Comparison of ENCODE assay signal across 20 mouse cellular contexts in genomic region chr8:47760685-47761084, GRCm38 (mm10). TPM values are rescaled to one million over a fixed set of nuclear protein-coding genes. Genes with fewer than 3 reads are reported as not detected.
A peak's percentile ranks its signal among the peaks of the same experiment; 100 is the strongest.
DNase-seq lines count a peak whose midpoint lies in the region; ATAC-seq and TF ChIP-seq lines count a peak whose summit lies in the region.
"Had no signal": no experiment of that assay in that cellular context is flagged by ENCODE, and none has a peak within 500 bp of the region (broad histone marks: within the 10 kb centered on the region; RNA-seq: fewer than 3 reads in every experiment).

No protein-coding gene starts in this region.

- no peaks in the 10 kb centered on the region for H3K36me3 ChIP-seq in limb, embryonic 12.5 days
- no peaks in the 10 kb centered on the region for H3K36me3 ChIP-seq in limb, embryonic 10.5 days
- H3K36me3 ChIP-seq: embryonic facial prominence, embryonic 15.5 days; forebrain, embryonic 12.5 days; liver, embryonic 13.5 days had no signal

- no peak for TF ChIP-seq CTCF in brain, embryonic 14.5 days (IDR thresholded peaks at IDR 0.05; ENCODE audit: borderline replicate concordance, extremely low read depth, insufficient read depth, insufficient read length)

- WGBS in limb, embryonic 12.5 days: 38% methylated on average over 11 of the region's 11 CpGs
- 83% methylated on average over 11 of the region's 11 CpGs for WGBS in limb, embryonic 10.5 days

- H3K9ac ChIP-seq in limb, embryonic 12.5 days (replicated peaks): no peak overlapping the region
- H3K9ac ChIP-seq: embryonic facial prominence, embryonic 15.5 days; forebrain, embryonic 12.5 days; hindbrain, embryonic 14.5 days; liver, embryonic 13.5 days had no signal

- ATAC-seq in limb, embryonic 12.5 days (ENCODE audit: insufficient number of reproducible peaks, insufficient read depth, low FRiP score, low TSS enrichment, low read depth): peak; percentile 63; the same call in 1 of the 2 replicates
- ATAC-seq in erythroblast, adult 5-6 weeks (replicated peaks; ENCODE audit: low FRiP score, poor library complexity, severe bottlenecking): no peak

- H3K27ac ChIP-seq in limb, embryonic 12.5 days: no peak overlapping the region
- no peak overlapping the region for H3K27ac ChIP-seq in limb, embryonic 10.5 days
- H3K27ac ChIP-seq: embryonic facial prominence, embryonic 15.5 days; forebrain, embryonic 12.5 days; hindbrain, embryonic 14.5 days; liver, embryonic 13.5 days had no signal

- no peak overlapping the region for H3K4me2 ChIP-seq in limb, embryonic 12.5 days
- H3K4me2 ChIP-seq: embryonic facial prominence, embryonic 15.5 days; forebrain, embryonic 12.5 days; hindbrain, embryonic 14.5 days; liver, embryonic 13.5 days had no signal

- TF ChIP-seq POLR2A in brain, embryonic 14.5 days (IDR thresholded peaks at IDR 0.05; ENCODE audit: borderline replicate concordance, extremely low read depth, insufficient read depth, insufficient read length, poor library complexity, severe bottlenecking): no peak

- peaks cover 33% of the 10 kb centered on the region for H3K4me1 ChIP-seq in limb, embryonic 12.5 days (replicated peaks)
- H3K4me1 ChIP-seq in limb, embryonic 10.5 days: peaks cover 20% of the 10 kb centered on the region
- H3K4me1 ChIP-seq: liver, embryonic 13.5 days had no signal

- H3K27me3 ChIP-seq in limb, embryonic 12.5 days: no peaks in the 10 kb centered on the region
- no peaks in the 10 kb centered on the region for H3K27me3 ChIP-seq in limb, embryonic 10.5 days (ENCODE audit: low read depth, poor library complexity, severe bottlenecking)
- H3K27me3 ChIP-seq: embryonic facial prominence, embryonic 15.5 days; forebrain, embryonic 12.5 days; liver, embryonic 13.5 days had no signal

- DNase-seq in limb, embryonic 10.5 days (ENCODE audit: low spot score): no peak
- peak; percentile 23 for DNase-seq in brain, embryonic 14.5 days (ENCODE audit: low read depth)
- DNase-seq in kidney, adult 9 months: peak; percentile 41
- DNase-seq in kidney, postnatal 36 days: peak; percentile 40 to 48
- DNase-seq in left cerebral cortex, postnatal 10 days (ENCODE audit: extremely low spot score in 1 of 2, low spot score in 2 of 2): no peak
- DNase-seq in embryo, embryonic 10 days (ENCODE audit: low spot score): no peak
- DNase-seq: adrenal gland, postnatal 10 days; cerebellum, adult 11-12 months; cerebellum, postnatal 36 days; gastrocnemius, postnatal 36 days; heart, postnatal 10 days; liver, embryonic 13.5 days; lung, postnatal 14 days; right cerebral cortex, postnatal 14 days; thymus, adult 2 months had no signal

- intact Hi-C loops in left cerebral cortex, postnatal 10 days (cut with DNase I): no loop called here

- H3K9me3 ChIP-seq in limb, embryonic 12.5 days: no peaks in the 10 kb centered on the region
- H3K9me3 ChIP-seq in limb, embryonic 10.5 days (replicated peaks): no peaks in the 10 kb centered on the region
- H3K9me3 ChIP-seq: embryonic facial prominence, embryonic 15.5 days; forebrain, embryonic 12.5 days; liver, embryonic 13.5 days had no signal

- H3K4me3 ChIP-seq in limb, embryonic 12.5 days (replicated peaks): no peak overlapping the region
- H3K4me3 ChIP-seq in limb, embryonic 10.5 days: no peak overlapping the region
- H3K4me3 ChIP-seq: embryonic facial prominence, embryonic 15.5 days; forebrain, embryonic 12.5 days; liver, embryonic 13.5 days had no signal

RNA-seq across cellular contexts. Expression of gene Cdkn2aip, which starts 47.0 kb away (rescaled TPM):
- 32.4 and 34.6 TPM in 2 replicates for polyA plus RNA-seq in limb, embryonic 12.5 days (2016; fragmentation: Nextera tagmentation; extraction: Ambion mirVana)
- polyA plus RNA-seq in limb, embryonic 10.5 days (2016; fragmentation: Nextera tagmentation; extraction: Ambion mirVana): 31.5 and 33.6 TPM in 2 replicates
- 19.9 and 24.3 TPM in 2 replicates for polyA plus RNA-seq in brain, embryonic 14.5 days (2012; rRNA removed)
- total RNA-seq in erythroblast, adult 5-6 weeks (2015; ENCODE audit: low replicate concordance): 4.8 and 6.7 TPM in 2 replicates
- 10.6 and 12.1 TPM in 2 replicates for total RNA-seq in erythroblast, adult 5-6 weeks (2017; ENCODE audit: low replicate concordance)
- 10 to 100 TPM; 12.6 to 13.1 TPM for total RNA-seq in left cerebral cortex, postnatal 10 days (2021)

Comparison
In these comparisons a context has a peak if more than half of its experiments do, and no peak if none do; other contexts are left out.
1. DNase-seq: peak in brain, embryonic 14.5 days (single experiment), kidney, adult 9 months (single experiment) and kidney, postnatal 36 days (2 of 2); none in limb, embryonic 10.5 days (single experiment), left cerebral cortex, postnatal 10 days (0 of 2) and embryo, embryonic 10 days (single experiment).